Mouse (Mus musculus) cerebellum, adult 11 months (tissue): ENCODE measurements around the gene Zfp37.
A peak's percentile ranks its signal among the peaks of the same experiment; 100 is the strongest.
"Not testable (repeated sequence)": the region's sequence is repeated elsewhere in the genome, so short reads cannot be mapped to it uniquely, and the experiment has no call there.

ENCODE experiments used
- DNase-seq: peaks from one replicate; pipeline ENCODE4 v3.0.0; 2022

Zfp37 gene

DNA sequence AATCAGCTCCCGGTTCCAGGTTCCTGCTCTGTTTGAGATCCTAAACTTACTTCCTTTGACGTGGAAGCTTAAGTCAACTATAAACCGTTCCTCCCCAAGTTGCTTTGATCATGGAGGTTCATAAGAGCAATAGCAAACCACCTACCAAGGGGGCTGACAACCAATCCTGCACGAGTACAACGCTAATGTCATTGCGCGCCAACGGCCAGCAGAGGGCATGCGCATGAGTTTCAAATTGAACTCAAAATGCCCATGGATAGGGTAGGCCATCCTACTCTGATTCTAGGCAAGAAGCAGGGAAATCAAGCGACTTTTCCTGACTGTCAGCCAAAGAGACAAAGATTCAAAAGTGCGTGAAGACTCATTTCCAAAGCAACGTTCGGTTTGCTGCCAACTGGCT is at the start of gene Zfp37:
Gene Zfp37, minus strand, starts transcription at position 279 of the 400 bp plus-strand sequence.
- DNase-seq, result no peak

DNA sequence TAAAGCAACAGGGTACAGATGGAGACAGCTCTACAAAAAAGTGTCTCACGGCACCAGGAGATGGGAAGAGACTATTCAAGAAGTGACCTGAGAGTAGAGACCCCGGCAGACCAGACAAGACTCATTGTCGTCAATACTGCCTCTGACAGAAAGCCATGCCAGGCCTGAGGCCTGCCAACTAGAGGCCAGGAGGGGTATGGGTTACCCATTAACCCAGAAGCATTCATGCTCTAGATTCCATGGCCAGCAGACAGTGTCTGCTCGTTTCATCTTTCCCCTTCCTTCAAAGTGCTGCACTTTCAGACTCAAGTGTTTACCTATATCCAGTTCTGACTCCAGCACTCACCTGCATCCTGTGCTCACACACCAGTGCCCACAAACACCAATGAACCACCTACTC is 47.2 kb upstream of the Zfp37 start:
- DNase-seq, result no peak

DNA sequence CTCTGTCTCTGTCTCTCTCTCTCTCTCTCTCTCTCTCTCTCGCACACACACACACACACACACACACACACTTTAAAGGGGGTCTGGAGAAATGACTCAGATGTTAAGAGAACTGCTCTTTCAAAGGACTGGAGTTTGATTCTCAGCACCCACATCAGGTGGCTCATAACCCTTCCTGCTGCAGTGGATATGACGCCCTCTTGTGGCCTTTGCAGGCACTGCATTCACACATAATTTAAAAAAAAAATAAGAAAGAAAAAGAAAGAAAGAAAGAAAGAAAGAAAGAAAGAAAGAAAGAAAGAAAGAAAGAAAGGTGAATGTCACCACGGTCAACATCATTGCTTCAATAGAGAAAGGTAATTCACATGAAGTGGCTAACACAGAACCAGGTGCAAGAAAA is 46.4 kb upstream of the Zfp37 start:
- no peak for DNase-seq

DNA sequence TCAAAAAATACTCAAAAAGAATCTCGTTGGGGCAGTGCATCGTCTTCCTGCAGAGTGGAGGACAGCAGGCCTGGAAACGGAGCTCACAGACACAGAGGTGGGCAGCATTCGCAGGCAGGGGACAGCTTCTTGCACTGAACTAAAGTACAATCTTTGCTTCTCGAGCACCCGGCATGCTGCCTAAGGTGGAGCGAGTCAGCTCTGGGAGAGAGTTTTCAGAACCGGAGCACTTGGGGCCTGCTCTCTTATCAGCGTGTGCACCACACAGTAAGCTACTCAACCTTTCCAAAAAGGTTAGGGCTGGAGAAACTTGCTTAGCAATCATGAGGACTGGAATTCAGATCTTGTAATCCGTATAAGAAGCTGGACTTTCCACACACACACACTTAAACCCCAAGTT is 45.8 kb upstream of the Zfp37 start:
- DNase-seq, result no peak

DNA sequence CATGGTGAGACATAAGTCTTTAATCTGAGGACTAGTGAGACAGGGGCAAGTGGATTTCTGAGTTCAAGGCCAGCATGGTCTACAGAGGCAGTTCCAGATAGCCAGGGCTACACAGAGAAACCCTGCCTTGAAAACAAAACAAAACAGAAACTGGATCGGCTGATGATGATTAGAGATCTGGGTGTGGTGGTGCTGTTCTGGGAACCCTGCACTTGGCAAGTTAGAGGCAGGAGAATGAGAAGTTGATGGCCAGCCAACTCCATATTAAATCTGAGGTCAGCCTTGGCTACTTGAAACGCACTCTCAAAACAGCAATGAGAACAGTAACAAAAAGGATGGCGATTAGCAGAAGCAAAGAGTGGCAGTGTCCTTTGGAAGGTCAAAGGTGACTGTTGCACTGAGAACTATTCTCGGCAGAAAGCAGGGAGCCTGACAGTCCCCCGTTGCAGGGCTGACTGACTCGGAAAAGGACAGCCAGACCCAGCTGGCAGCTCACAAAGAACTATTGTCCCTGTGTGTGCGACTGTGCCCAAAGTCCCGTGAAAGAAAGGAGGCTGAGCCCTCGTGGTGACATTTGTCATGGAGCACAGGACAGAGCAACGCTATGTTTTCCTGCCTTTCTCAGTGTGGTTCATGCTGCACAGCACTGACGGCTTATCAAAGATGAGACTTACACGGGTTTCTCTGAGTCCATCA is 44.1 kb upstream of the Zfp37 start:
- DNase-seq, result no peak

DNA sequence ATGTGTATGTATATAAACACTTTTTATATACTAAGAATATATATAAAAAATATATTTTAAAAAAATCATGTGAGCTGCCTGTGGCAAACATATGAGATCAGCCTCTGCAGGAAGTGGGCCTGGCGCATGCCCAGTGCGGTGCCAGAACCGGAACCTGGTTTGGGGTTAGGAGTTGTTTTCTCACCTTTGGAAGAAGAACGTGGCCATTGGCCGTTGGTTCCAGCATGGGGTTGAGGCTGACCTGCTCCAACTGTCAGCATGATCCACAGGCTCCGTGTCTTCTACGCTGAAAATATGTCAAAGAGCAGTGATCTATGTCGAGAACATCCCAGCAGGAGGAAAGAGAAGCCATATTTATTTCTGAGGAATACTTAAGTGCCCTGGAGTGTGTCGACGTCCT is 43.1 kb upstream of the Zfp37 start:
- DNase-seq, result no peak

DNA sequence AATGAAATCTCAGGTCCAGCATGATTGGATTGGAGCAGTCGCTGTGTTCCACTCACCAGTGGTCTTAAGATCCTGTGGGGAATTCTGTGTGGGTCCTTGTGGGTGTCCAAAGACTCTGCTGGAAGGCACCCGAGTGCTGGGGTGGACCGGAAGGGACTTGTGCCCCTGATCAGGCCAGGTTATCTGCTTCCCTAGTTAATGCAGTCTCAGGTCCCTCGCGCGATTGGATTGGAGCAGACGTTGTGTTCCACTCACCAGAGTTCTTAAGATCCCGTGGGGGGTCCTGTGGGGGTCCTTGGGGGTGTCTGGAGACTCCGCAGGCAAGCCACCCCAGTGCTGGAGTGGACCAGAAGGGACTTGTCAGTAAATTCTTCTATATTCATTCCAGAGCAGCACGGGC is 41.8 kb upstream of the Zfp37 start:
- DNase-seq, result no peak

DNA sequence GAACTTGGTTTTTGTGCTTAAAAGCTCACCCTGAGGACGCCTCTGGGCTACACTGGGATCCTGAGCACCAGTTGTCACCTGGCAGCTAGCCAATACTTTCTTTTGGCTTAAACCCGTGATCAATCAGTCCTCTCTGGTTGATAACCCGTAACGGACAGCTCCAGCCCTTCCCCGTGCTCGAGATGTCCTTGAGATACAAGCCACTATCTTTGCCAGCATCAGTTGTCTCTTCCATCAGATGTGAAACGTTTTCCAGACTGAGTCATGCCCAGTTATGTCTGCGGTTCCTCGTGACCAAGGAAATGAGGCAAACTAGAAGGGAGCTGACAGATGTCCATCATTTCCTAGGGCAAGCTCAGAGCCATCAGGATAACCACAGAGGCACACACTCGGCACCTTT is 36.3 kb upstream of the Zfp37 start:
- DNase-seq, result no peak

DNA sequence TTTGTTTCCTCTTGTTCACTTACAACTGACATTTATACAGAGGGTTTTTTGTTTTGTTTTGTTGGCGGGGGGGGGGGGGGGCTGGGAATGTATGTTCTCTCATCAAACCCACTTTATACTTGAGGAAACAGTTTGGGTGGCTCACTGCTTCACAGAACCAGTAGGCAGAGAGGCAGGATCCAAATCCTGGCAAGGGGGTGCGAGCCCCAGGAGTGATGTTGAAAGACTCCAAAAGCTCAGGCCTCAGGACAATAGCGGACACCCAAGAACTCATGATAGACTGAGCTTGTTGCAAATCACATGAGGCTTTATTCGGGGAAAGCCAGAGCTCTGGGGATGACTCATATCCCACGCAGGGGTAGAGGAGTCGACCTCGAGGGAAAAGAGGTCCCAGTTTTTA is 35.2 kb upstream of the Zfp37 start:
- not testable (repeated sequence) for DNase-seq

DNA sequence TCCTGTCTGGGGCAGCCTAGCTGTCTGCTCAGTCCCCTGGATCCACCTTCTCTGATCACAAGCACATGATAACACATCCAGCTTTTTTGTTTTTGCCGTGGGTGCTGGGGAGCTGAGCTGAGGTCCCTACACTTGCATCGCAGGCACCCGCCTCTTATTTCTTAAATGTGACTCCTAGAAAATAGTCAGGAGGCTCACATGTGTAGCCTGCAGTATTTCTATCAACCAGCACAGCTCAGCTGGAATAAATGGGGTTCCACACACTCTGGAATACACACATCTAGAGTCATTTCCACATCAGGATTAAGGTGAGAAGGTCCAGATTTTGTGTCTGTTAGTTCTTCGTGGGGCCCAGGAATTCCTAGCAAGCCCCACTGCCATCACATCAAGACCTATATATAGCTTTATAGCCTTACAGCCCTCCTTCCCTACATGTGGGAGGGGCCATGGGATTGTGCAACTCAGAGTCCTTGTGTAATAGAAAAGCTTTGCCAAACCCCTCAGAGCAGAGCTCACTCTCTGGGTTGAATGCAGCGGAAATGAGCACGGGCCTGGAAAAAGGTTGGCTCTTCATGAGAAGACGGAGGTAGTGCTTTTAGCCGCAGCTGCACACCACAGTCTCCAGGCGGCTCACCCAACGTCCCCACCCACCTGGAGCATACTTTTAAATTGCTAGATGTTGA is 34.4 kb upstream of the Zfp37 start:
- no peak for DNase-seq

DNA sequence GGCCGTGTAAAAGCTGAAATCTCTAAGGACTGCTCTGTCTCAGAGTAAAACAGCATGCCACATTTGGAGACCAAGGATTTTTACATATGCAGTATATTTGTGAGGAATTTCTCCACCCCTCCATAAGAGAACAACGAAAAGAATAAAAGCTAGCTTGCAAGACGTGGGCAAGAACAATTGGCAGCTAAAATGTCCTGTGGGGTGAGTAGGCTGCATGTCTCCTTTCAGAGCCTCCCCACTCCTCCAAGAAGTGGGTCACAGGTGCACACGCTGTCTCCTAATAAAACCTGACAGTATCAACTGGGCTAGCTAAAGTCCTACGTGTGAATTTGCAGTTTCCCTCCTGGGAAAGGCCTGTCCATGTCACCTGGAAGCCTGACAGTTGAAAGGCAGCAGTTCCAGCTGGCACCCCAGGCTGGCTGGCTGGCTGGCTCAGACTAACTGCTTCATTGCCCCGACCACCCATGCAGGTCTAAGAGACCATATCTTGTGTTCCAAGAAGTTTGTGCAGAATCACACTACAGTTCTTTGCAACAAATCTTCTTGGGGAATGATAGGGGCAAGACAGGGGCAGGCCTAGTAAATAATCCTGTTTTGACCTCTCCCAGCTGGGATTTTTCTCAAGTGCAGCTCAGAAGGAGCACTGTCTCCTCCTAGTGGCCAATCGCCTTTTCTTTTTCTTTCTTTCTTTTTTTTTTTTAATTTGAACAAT is 32.4 kb upstream of the Zfp37 start:
- no peak for DNase-seq

DNA sequence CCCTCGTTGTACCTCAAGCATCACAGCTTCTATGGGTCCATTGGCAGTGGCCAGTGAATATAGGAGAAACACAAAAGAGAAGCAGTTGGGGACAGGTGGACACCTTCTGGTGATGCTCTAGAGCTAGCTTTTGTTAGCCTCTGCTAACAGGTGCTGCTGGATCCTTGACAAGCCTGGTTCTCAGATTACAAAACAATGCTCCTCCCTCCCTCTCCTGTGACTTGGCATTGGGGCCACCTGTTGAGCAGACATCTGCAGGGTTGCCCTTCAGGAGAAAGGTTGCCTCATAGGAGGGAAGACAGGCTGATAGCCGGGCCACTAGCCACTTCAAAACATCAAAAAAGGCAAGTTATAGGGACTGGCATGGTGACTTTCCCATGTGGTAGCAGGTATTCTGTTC is 31.4 kb upstream of the Zfp37 start, which contains the start of gene Slc31a2:
Gene Slc31a2, plus strand, starts transcription at position 287 of the 400 bp plus-strand sequence.
- DNase-seq, result no peak

DNA sequence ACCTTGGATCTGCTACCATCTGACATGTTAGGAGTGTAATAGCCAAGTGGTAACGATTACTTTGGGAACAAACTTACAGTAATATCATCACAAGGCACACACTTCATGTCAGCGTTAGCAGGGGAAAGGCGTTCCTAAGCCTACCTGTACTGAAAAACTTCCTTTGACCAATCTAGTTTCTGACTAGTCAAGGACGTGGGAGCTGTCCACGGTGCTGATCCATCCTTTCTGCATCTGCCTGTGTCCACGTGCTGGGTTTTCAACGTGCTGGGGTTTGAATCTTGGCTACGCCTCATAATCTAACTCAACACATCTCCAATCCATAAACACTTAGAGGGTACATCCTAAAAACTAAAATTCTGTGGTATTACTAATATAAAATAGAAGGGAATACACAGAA is 26.1 kb upstream of the Zfp37 start:
- no peak for DNase-seq

DNA sequence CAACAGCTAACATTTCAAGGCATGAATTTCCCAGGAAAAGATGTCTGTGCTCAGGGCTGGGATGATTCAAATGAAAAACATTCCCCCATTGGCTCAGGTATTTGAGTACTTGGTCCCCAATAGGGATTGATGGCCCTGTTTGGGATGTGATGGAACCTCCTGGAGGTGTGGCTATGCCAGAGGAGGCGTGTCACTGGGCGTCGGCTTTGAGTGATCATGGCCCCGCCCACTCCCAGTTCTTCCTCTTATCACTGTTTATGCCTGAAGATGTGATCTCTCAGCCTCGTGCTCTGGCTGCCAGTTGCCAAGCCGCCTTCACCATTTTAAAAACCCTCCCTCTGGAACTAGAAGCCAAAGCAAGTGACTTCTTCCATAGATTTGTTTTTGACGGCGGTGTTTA is 23.7 kb upstream of the Zfp37 start:
- DNase-seq, result no peak

DNA sequence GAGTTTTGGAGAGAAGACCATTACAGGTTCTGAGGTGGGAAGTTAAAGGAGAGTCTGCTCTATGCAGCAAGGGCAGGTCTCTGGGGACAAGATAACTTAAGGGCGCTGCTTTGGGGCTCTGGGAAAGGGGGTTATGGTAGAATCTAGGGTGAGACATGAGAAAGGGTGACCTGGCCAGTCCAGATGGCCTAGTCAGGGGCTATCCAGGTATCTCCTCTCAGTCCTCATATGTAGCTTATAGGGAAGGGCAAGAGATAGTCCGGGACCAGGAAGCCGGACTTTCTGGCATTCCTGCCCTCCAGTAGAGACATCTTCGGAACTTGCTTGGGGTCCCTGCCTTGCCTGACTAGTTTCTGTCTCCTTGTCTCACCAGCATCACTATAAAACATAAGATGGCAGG is 20.9 kb upstream of the Zfp37 start:
- DNase-seq, result no peak

DNA sequence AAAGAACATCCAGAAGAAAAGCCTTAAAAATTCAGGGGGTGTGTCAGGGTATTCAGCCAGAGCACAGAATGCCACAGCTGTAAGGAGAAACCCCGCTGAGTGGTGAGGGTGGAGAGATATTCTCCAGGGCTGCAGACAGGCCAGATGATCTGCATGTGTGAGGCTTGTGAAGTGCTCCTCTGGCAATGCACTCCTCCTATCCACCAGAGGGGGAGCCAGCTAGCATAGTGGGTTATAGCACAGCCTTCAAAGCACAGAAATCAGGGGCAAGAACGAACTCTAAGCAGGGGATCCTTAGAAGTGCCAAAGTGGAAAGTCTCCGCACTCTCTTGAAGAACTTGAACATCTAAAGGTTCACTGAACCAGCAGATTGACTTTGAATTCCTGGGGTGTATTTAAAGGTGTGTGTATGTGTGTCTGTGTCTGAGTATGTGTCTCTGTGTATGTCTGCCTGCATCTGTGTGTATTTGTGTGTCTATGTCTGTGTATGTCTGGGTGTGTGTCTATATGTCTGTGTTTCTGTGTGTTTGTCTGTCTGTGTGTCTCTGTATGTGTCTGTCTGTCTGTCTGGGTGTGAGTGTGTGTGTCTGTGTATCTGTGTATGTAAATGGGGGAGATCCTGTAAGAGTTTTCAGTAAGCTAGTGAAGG is 20.2 kb upstream of the Zfp37 start:
- no peak for DNase-seq

DNA sequence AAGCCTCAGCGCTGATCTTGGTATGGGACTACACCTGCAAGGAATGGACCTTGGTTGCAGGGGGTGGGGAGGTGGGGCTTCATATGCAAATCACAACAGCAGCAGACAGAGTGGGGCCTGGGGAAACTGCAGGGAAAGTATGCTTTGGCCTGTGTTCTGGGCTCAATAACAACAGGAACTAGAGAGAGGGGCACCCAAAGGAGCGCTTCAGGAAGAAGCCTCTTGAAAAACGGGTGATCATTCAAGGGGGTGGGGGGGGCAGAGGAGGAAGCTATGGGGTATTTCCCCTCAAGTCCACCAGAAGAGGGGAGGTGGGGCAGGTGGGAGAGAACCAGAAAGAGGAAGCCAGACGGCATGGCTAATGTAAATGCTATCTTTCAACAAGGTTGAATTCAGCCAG is 17.5 kb upstream of the Zfp37 start:
- no peak for DNase-seq

DNA sequence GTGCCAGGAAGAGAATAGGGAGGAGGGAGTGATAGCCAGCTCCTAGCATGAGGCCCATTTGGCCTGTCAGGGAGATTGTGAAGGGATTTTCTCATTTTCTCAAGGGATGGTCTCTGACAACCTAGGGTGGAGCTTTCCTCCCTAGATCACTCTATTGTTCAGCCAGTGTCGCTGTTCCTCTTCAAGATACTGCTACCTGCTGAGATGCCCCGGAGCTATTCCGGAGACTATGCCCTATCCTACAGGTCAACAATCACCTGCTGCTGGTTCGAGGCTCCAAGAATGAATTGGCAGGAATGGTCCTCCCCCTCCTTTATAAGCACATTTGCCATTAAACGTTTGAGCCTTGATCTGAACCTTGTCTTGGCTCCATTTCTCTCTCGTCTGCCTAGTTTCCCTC is 9.7 kb upstream of the Zfp37 start:
- no peak for DNase-seq

DNA sequence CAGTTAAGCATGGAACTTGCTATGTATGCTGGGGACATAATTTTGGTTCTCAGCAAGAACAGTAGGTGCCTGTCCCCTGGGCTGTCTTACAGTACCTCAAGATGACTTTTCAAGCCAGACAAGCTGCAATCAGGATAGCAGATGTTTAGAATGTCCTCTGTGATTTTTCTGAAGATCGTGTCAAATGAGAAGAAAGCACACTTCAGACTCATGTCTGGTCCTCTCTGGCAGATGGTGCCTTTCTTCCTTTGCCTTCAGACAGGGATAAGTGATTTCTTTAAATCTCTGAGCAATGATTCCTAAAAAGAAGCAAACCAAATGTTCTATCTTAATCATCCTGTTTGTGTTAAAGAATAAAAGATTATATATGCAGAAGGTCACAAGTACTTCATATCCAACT is 694 bp downstream of the Zfp37 start:
- no peak for DNase-seq

DNA sequence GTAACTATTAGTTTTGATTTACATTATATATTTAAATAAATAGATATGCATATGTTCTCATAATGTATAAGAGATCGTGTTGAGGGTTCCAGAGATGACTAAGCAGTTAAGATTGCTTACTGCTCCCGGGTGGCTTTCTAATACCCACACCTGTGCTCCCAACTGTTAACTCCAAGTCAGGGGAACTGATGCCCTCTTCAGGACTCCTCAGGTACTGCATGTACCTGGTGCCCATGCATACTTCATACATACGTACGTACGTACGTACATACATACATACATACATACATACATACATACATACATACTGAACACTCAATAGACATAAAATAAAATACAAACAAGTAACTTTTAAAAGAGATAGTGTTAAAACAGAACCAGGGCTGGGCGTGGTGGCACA is 1.4 kb downstream of the Zfp37 start:
- DNase-seq, result peak; percentile 12

DNA sequence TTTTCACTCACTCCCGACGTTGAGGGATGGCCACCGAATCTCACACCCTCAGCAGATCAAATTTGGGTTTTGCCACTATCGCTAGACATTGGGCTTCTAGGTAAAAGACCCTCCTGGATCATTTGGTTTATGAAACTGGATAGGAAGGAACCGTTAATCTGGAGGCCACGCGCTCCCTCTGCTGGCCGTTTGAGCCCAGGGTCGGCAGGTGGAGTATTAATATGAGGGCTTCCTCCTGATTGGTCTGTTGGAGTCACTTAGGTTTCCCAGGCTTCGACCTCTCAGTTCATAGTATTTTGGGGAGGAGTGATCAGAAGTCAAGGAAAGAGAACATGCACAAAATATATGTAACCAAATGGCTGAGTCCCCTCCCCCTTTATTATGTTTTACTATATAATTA is 2.5 kb downstream of the Zfp37 start:
- DNase-seq, result peak; percentile 28

DNA sequence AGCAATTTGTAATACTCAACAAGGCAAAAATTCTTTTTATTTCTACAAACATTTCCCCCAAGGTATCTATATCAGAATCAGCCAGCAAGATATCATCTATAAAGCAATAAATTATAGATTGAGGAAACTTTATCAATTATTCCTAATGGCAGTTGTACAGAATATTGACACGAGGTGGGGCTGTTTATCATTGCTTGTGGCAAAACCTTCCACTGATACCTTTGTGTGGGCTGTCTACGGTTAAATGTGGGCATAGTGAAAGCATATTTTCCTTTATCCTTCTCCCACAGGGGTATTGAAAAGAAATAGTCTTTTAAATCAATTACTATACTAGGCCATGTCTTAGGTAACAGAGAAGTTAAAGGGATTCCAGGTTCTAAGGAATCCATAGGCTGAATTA is 17.4 kb downstream of the Zfp37 start:
- DNase-seq, result no peak

DNA sequence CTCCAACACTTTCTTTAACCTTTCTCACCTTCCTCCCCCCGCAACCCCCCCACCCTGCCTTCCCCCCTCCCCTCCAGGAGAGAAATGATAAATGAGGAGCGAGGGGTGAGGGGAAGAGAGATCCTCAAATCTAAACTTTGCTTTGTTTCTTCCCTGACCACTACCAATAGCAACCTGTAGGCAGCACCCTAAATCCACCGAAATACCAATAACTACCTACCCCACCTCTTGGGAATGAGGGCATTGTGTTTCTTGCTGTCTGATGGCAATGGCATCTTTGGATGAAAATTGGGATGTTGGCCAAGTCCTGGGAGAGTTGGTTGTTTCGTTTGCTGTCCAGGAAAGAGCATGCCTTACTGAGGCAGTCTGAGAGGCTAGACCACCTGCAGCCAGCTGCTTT is 20.8 kb downstream of the Zfp37 start:
- no peak for DNase-seq
